Mouse (Mus musculus) mouse trophoblast stem cell (cell line): ENCODE measurements around the gene Cldn19.
"Not testable (repeated sequence)": the region's sequence is repeated elsewhere in the genome, so short reads cannot be mapped to it uniquely, and the experiment has no call there.

Experiments
- in situ Hi-C, 2 experiments: fragments of 300-500 bp; cut with MseI, MboI; formaldehyde crosslinking; loops; 2 replicates in 1 of 2; 3 replicates in 1 of 2; pipeline ENCODE4 v1.15.1; 2025

Gene Cldn19

DNA sequence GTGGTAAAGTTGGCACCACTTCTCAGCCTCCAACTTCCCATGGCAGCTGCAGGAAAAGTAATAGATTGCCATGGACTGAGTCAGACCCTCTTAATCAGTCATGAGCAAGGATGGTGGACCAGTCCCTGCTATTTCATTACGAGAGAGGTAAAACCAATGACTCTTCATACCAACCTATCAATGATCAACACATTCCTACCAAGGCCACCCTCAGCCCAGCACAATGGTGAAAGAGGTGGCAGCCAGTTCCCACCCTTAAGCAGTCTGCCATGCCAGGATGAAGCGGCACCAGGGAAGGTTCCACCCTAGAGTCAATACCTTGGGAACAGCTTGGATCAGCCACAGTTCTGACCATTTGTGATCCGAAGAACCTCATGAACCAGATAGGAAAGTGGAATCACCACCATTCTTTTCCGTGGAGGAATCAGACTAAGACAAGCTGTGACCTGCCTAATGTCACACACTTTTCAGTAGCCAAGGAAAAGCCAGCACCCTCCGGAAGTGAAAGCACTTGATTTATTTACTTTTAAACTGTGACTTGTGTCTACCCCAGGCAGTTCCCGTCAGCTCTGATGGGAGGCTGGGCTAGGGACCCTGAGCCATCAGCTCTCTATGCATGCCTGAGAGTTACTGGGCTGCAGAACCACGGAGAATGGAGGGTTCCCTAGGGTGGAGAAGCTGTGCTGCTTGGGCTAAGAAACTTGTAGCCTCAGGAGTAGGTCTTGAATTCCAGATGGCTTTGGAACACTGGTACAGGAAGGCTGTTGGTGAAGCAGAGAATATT, 3.0 kb upstream of the Cldn19 start:
- in situ Hi-C loops: no loop called here

- in situ Hi-C loops: no loop called here
Measured at GRCm38 (mm10) chr4:119254012-119254618, 1.1 kb upstream of the Cldn19 start.

- in situ Hi-C loops: no loop called here
Measured at GRCm38 (mm10) chr4:119257083-119257482, 1.9 kb downstream of the Cldn19 start.

DNA sequence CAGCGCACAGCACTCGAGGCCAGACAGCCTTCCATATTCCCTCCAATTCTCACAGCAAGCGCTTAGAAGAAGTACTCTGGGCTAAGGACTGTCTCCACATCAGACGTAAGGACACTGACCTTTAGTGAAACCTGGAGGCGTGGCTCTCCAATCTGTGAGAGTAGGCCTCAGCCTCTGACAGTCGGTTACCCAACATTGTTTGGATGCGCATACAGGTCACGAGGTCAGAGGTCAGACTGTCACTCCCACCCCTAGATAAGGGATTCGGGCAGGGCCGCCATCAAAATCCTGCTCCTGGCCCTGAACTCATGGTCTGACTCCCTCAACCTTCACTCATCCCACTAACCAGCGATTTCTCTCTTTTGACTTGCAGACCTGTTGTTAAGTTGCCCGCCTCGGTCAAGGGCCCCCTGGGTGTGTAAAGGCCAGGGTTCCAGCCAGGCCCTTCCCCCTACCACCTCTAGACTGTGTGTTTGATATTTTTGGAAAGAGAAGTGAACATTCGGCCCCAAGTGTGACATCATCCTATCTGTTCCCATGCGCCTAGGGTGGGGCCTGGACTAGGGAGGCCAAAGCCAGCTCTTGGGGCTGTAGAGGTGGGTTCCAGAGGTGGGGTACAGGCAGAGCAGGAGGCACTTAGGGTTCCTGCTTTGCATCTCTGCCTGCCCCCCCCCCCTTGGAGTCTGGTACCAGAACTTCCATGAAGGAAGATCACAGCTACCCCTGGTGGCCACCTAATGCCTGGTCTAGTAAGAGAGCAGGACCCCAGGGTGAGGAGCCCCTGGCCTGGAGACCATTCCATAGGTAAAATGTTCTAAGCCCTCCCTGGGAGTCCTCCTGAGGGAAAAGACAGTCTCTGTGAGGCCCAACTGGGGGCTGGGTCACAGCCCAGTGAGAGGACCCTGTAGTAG, 4.4 kb downstream of the Cldn19 start:
- in situ Hi-C loops: no loop called here

- in situ Hi-C loops: no loop called here
Measured at GRCm38 (mm10) chr4:119261087-119261713, 6.0 kb downstream of the Cldn19 start.

- in situ Hi-C loops: no loop called here
Measured at GRCm38 (mm10) chr4:119262483-119262882, 7.3 kb downstream of the Cldn19 start.

DNA sequence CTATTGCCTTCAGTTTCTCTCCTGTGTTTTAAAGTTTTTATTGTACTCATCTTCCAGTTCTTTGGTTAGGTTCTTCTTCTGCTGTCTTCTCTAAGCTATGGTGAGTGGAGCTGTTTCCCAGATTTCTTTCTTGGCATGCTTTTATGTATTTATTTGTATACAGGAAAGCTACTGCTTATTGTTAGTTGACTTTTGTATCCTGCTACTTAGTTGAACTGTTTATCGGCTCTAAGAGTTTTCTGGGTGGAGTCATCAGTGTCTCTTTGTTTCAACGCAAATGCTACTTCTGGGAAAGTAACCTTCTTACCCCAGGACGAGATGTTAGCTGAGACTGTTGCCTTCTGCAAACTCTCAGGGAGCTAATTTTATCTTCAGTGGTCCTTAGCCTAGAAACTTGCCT, 8.2 kb downstream of the Cldn19 start:
- in situ Hi-C loops: no loop called here

- in situ Hi-C loops: no loop called here
Measured at GRCm38 (mm10) chr4:119266606-119267005, 11.4 kb downstream of the Cldn19 start.

DNA sequence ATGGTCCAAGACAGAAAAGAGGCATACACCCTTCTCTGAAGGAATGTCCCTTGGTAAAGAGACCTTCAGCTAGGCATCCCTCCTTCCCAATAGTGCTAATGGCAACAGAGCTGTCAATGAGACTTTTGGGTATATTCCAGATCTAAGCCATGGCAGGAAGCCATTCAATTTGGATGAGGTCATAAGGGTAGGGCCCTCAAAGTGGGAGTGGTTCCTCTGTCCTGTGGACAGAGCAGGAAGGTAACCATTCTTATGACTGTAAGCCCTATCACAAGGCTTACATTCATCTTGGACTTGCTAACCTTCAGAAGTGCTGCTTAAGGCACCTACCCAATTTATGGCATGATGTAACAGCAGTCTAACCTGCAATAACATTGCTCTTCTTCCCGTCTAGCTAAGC, 19.4 kb downstream of the Cldn19 start:
- in situ Hi-C loops: no loop called here

DNA sequence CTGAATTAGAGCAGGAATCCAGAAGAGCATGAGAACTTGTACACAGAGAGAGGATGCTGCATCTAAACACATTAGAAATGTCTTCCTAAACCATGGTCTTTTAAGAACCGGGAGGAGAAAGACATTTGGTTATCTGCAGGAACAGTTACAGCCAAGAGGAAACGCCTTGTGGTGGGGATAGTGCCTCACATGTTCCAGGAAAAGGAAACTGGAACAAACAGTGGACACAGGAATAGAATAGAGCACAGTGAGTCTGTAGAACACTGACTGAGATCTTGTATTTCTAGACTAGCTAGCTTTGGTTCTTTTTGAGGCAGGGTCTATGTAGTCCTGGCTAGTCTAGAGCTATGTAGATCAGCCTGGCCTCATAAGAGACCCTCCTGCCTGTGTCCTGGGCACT, 20.0 kb downstream of the Cldn19 start:
- in situ Hi-C loops: no loop called here

DNA sequence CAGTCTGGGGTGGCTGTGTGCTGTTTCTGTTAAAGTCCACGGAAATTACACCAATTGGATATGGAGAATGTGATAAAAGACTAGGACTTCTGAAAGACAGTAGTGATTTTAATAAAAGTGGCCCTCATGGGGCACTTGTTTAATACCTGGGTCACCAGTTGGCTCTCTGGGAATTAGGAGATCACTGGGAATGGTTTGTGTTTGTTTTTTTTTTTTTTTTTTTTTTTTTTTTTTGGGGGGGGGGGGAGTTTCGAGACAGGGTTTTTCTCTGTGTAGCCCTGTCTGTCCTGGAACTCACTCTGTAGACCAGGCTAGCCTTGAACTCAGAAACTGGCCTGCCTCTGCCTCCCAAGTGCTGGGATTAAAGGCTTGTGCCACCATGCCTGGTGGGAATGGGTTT, 20.5 kb downstream of the Cldn19 start:
- in situ Hi-C loops: no loop called here

DNA sequence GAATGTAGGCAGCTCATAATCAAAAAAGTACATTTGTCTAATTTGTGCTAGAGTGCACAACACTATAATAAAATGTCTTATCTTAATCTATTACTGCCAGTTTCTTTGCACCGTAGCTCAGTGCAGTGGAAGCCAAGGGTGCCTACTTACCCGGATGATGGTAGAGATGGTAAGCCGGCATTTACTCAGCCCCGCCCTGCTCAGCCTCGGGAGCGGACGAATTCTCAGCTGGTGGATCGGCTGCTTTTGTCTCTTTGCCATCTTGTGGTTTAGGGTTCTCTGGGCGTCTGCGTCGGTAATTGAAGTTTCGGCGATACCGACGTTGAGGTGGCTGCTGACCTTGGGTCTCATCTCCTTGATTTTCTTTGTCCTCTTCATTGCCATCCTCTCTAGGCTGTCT, 23.6 kb downstream of the Cldn19 start:
- in situ Hi-C loops: not testable (repeated sequence)

- in situ Hi-C loops: no loop called here
Measured at GRCm38 (mm10) chr4:119284861-119285260, 29.6 kb downstream of the Cldn19 start.

DNA sequence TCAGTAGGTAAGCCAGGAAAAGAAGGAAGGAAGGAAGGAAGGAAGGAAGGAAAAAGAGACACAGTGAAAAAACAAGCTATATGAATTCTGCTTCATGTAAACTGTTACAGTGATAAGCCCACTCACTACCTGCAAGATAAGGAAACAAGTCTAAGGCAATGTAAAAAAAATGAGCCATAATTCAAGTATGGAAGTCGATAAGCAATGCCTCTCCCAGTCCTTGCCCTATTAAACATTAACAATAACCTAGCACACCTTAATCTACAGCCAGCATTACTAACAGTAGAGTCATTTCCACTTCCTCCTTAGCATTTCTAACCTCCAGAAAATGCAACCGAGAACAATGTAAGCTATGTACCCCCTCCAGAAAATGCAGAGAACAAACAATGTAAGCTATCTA, 30.1 kb downstream of the Cldn19 start:
- in situ Hi-C loops: no loop called here

GRCm38 (mm10) chr4:119291921-119292320, 36.7 kb downstream of the Cldn19 start:
- in situ Hi-C loops: no loop called here

DNA sequence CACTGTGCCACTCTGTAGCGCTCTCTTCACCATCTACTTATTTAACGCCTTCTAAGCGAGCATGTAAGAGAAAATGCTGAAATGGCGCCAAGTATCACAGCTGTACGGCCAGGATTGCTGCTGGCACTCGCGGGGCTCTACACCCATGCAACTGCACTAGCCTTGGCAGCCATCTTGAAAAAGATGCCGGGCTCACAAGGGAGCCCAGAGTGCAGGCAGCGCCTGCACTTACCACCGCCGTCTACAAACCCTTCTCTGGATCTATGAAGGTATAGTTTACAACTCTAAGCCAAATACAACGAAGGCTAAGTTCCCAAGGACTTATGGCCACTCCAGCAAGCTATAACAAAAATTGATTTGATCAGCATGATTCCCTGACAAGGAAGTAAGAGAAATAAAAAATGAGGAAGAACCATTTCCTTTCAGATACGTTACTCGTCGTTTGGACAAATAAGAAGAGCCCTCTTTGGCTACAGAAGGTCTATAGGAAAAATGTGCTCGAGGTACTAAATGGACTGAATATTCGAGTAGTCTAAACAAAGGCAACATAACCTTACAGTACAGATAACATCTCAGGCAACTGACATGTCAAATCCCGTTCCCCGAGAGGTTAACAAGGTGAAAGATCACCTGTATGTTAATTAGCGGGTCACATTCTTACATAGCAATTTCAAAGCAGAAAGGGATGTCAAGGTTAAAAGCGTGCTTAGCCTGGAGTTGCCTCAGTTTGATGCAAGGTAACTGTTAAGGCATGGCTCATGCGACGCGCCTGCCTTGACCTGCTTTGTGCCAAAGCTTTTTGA, 37.8 kb downstream of the Cldn19 start:
- in situ Hi-C loops: no loop called here

DNA sequence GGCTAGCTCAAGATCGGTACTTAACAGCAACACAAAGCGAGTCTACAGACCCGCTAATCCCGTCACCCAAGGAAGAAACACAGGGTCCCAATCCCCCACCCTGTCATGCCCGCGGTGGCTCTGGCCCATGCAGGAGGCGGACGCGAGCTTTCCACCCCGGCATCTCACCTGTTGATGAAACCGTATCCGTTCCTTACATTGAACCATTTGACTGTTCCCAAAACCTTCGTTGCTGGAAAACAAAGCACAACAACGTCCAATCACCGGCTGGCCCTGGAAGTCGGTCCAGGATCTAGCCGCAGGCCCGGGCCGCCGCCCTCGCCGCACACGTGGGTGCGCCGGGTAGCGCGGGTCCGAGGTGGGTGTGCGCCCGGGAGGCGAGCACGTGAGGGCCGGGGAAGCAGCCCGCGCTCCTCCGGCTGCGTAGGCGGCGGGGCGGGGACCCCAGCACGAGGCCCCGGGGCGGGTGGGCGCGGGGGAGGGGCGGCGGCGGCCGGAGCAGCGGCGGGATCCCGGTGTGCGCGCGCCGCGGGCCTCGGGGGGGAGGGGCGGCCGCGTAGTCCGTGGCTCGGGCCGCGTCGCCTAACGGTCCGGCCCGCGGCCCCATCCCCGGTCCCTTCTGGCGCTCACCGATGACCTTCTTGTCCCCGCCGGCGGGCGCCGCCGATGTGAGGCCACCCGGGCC, 38.5 kb downstream of the Cldn19 start:
- in situ Hi-C loops: no loop called here

- in situ Hi-C loops: no loop called here
Measured at GRCm38 (mm10) chr4:119294415-119295133, 39.4 kb downstream of the Cldn19 start, which contains the start of gene Ybx1. Gene Ybx1, minus strand, starts transcription at chr4:119294604.

- in situ Hi-C loops: no loop called here
Measured at GRCm38 (mm10) chr4:119295134-119295453, 39.9 kb downstream of the Cldn19 start.

DNA sequence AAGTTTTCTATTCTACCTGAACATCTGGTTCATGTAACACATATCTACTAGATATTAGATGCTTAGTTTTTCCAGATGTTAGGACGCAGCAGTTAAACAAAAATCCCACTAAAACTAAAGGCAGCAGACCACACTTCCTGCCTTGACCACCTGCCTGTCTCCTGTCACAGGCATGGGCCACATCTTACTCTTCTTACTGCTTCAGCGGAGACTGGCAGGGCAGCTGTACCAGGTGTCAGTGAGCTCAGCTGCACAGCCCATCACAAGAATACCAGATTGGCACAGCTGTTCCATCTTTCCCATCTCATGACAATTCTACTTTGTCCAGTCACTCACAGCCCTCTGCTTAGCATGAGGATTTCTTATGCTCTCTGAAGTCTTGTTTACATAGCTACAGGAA, 42.1 kb downstream of the Cldn19 start:
- in situ Hi-C loops: no loop called here
